Mouse (Mus musculus) cerebellum, adult 2 months (tissue): ENCODE results near the gene Tpm1. TPM values are rescaled to one million over a fixed set of nuclear protein-coding genes. Genes with fewer than 3 reads are reported as not detected.

ENCODE experiments used
- DNase-seq, 2 experiments: peaks; one replicate each; pipeline ENCODE4 v3.0.0; 2021
- H3K27ac ChIP-seq: fragments of 200-500 bp; 2 replicates; pipeline ENCODE4 v1.5.1; 2012; ENCODE audit warnings: low read length, control low read depth, inconsistent platforms; ENCODE audit not compliant: insufficient read depth
- H3K27me3 ChIP-seq: fragments of 200-500 bp; 2 replicates; pipeline ENCODE4 v1.6.1; 2012; ENCODE audit warnings: inconsistent platforms, mild to moderate bottlenecking, low read length, moderate library complexity; ENCODE audit not compliant: control insufficient read depth, insufficient read depth
- H3K4me1 ChIP-seq: fragments of 200-500 bp; 2 replicates; pipeline ENCODE4 v1.6.1; 2011; ENCODE audit warnings: low read length; ENCODE audit not compliant: control insufficient read depth, insufficient read depth
- H3K4me3 ChIP-seq: fragments of 200-500 bp; replicated peaks from 2 replicates; pipeline ENCODE3; 2011; ENCODE audit warnings: mild to moderate bottlenecking, low read depth, low read length, control low read depth; ENCODE audit not compliant: insufficient read depth
- CTCF ChIP-seq: fragments of 200-500 bp; IDR thresholded peaks from 2 replicates; pipeline ENCODE4 v1.5.1; 2011; ENCODE audit warnings: low read depth, mild to moderate bottlenecking, control low read depth, low read length, moderate library complexity, borderline replicate concordance; ENCODE audit not compliant: insufficient read depth
- POLR2A ChIP-seq: fragments of 200-500 bp; IDR thresholded peaks from 2 replicates; pipeline ENCODE4 v1.6.1; 2011; ENCODE audit warnings: low read length, control low read depth, borderline replicate concordance; ENCODE audit not compliant: insufficient read depth
- WGBS: fragments of 180-500 bp; shearing (Covaris S2); methylation state at CpG from one replicate; pipeline ENCODE4 v1.1.7; 2018; 5-methylcytosine and 5-hydroxymethylcytosine counted together
- polyA plus RNA-seq: library from polyadenylated mRNA; depleted of rRNA; stranded (reverse); fragments of >200 nt; gene quantifications from 2 replicates; pipeline ENCODE4 v1.2.3, GENCODE M21; 2012

Tpm1 gene
- polyA plus RNA-seq, 1 experiment: 170 TPM

GRCm38 (mm10) chr9:67001050-67001449, 48.2 kb downstream of the Tpm1 start:
- WGBS: 4% methylated on average over 6 of the region's 6 CpGs
- no peaks in the 10 kb centered on the region for H3K27me3 ChIP-seq
- no peak overlapping the region for H3K4me3 ChIP-seq
- peak; percentile 77 to 82 for DNase-seq
- TF ChIP-seq POLR2A: no peak
- TF ChIP-seq CTCF: peak; percentile 95
- H3K27ac ChIP-seq: no peak overlapping the region
- peaks cover 14% of the 10 kb centered on the region; the same call in 1 of the 2 replicates for H3K4me1 ChIP-seq

DNA sequence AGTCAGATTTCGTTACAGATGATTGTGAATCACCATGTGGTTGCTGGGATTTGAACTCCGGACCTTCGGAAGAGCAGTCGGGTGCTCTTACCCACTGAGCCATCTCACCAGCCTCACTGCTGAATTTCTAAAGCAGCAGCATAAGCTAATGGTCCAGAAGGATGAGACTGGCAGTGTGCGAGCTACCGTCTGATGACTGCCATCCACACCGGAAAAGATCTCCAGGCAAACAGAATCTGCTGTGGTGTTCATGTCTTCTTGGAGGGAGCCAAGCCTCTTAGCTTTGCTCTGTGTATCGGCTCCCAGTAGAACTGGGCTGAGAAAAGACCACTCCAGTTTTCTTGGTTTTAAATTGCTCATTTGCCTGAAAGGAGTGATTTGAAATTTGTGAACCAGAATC, 49.5 kb downstream of the Tpm1 start:
- TF ChIP-seq CTCF (no peak), POLR2A (no peak)
- H3K27me3 ChIP-seq: no peaks in the 10 kb centered on the region
- 0 out of 2 replicates have a peak, but pooled peaks cover 3% of the 10 kb centered on the region for H3K4me1 ChIP-seq
- no peak overlapping the region for H3K4me3 ChIP-seq
- no peak overlapping the region for H3K27ac ChIP-seq
- 83% methylated on average over 8 of the region's 8 CpGs for WGBS
- no peak for DNase-seq

- Histone ChIP-seq H3K4me1 (no peaks in the 10 kb centered on the region), H3K27me3 (no peaks in the 10 kb centered on the region), H3K4me3 (no peak overlapping the region), H3K27ac (no peak overlapping the region)
- TF ChIP-seq POLR2A: no peak
- no peak for DNase-seq
- 65% methylated on average over 8 of the region's 8 CpGs for WGBS
These were observed 57.3 kb downstream of the Tpm1 start for GRCm38 (mm10) chr9:66991750-66992410.

DNA sequence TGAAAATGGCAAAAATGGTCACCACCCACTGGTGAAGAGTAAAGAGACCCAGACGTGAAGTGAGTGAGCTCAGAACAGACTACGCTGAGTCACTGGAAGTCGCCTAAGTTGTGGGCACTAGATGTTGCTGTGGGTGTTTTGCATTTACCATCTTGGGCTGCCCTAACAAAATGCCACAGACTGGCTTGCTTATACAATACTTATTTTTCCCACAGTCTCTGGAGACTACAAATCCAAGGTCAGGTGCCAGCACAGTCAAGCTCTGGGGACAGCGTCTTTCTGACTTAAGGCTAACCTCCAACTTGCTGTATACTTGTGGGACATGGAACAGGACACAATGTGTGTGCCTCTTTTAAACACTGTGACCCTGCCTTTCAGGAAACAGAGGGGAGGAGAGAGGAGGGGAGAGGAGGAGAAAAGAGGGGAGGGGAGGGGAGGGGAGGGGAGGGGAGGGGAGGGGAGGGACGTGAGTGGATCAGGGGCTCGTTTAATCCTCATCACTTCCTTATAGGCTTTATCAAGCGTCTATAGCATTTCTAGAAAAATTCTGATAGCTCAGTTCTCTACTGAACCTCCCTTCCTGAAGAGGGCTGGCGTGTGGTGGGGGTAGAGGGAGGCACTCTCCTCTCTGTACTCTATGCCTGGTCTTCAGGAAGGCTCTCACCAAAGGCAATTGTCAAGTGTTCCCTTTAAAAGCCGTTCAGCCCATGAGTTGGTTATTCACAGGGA, 58.0 kb downstream of the Tpm1 start:
- Histone ChIP-seq H3K27ac (no peak overlapping the region), H3K27me3 (no peaks in the 10 kb centered on the region), H3K4me3 (no peak overlapping the region), H3K4me1 (no peaks in the 10 kb centered on the region)
- no peak for DNase-seq
- TF ChIP-seq POLR2A: no peak
- TF ChIP-seq CTCF: no peak
- WGBS: 69% methylated on average over 9 of the region's 9 CpGs

DNA sequence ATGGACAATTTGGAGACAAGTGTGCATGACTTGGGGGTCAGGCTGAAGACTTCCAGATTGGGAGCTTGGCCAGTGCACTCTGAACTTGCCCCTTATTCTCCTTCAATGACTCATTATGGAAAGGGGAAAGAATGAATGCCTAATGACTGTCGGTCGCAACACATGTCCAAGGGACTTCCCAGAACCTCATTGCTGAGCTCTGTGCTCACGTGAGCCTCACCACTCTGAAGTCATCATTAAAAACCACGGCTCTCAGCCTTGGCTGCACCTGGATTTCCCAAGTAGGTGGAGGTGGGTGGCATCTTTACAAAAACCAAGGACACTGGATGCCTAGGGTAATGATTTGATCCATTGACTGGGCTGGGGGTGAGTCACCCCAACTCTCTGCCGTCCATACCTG, 59.2 kb downstream of the Tpm1 start:
- 93% methylated on average over 5 of the region's 5 CpGs for WGBS
- no peak overlapping the region for H3K27ac ChIP-seq
- H3K4me3 ChIP-seq: no peak overlapping the region
- DNase-seq: no peak
- TF ChIP-seq CTCF (no peak), POLR2A (no peak)
- no peaks in the 10 kb centered on the region for H3K27me3 ChIP-seq
- H3K4me1 ChIP-seq: no peaks in the 10 kb centered on the region

DNA sequence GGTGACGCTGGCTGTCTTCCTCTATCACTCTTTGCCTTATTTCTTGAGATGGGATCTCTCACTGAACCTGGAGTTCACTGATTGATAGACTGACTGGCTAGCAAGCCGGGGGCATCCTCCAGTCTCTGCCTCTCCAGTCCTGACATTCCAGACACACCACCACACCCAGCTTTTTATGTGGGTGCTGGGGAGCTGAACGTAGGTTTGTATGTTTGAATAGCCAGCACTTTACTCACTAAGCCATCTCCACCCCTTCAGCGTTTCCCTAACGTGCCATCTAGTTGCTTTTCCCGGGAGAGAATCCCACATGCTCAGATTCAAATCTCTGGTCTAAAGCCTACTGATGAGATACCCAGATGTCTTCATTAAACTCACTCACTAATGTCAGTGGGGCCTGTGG, 59.6 kb downstream of the Tpm1 start:
- DNase-seq: no peak
- no peak overlapping the region for H3K4me3 ChIP-seq
- no peak overlapping the region for H3K27ac ChIP-seq
- no peaks in the 10 kb centered on the region for H3K27me3 ChIP-seq
- 68% methylated on average over 6 of the region's 6 CpGs for WGBS
- TF ChIP-seq CTCF (no peak), POLR2A (no peak)
- H3K4me1 ChIP-seq: no peaks in the 10 kb centered on the region

- no peaks in the 10 kb centered on the region for H3K27me3 ChIP-seq
- no peak overlapping the region for H3K27ac ChIP-seq
- DNase-seq: no peak
- WGBS: 15% methylated on average over 6 of the region's 6 CpGs
- TF ChIP-seq POLR2A (no peak), CTCF (no peak)
- H3K4me1 ChIP-seq: no peaks in the 10 kb centered on the region
- no peak overlapping the region for H3K4me3 ChIP-seq
These were observed 60.3 kb downstream of the Tpm1 start for GRCm38 (mm10) chr9:66988888-66989414.
